Mouse (Mus musculus): ENCODE measurements at regions not wholly inside any gene's neighbourhood (a gene's known extent, or its start where the extent isn't known, plus 50 kb on each side); places are given as distances from the start of the nearest gene placed in this dataset.
A peak's percentile ranks its signal among the peaks of the same experiment; 100 is the strongest.

- DNase-seq (ENCODE audit: low read depth in 3 of 3, low spot score in 3 of 3): no peak
- Histone ChIP-seq H3K4me1 (replicated peaks; ENCODE audit: control insufficient read depth in 2 of 2, insufficient read depth in 2 of 2, low read length in 1 of 2) (0 out of 4 replicates have a peak, but pooled peaks cover 0 to 6% of the 10 kb centered on the region in 2 experiments), H3K4me3 (ENCODE audit: insufficient read depth in 1 of 2, low read depth in 2 of 2, low read length in 2 of 2) (no peak overlapping the region), H3K36me3 (replicated peaks; ENCODE audit: control insufficient read depth, insufficient read depth, low read depth) (no peaks in the 10 kb centered on the region), H3K9me3 (ENCODE audit: control insufficient read depth, low read length) (no peaks in the 10 kb centered on the region), H3K4me2 (ENCODE audit: low read depth) (no peak overlapping the region), H3K9ac (replicated peaks) (no peak overlapping the region), H3K27me3 (ENCODE audit: control insufficient read depth, insufficient read depth, low read length) (peaks cover 2% of the 10 kb centered on the region), H3K27ac (no peak overlapping the region)
- WGBS (ENCODE audit: insufficient replicate concordance): 61% methylated on average over 6 of the region's 6 CpGs
- no peak for ATAC-seq (ENCODE audit: insufficient read depth)
- no peak for TF ChIP-seq CTCF (IDR thresholded peaks at IDR 0.05; ENCODE audit: low read depth)
- TF ChIP-seq EP300 (IDR thresholded peaks at IDR 0.05; ENCODE audit: low read depth): no peak
Measured at GRCm38 (mm10) chr16:29802603-29803002, 223.5 kb downstream of the Opa1 start.

GRCm38 (mm10) chr16:29807859-29808258, 228.7 kb downstream of the Opa1 start:
- Histone ChIP-seq H3K4me3 (ENCODE audit: insufficient read depth in 1 of 2, low read depth in 2 of 2, low read length in 2 of 2) (no peak overlapping the region), H3K36me3 (replicated peaks; ENCODE audit: control insufficient read depth, insufficient read depth, low read depth) (no peaks in the 10 kb centered on the region), H3K9ac (replicated peaks) (no peak overlapping the region), H3K4me2 (ENCODE audit: low read depth) (no peak overlapping the region), H3K27ac (no peak overlapping the region), H3K27me3 (ENCODE audit: control insufficient read depth, insufficient read depth, low read length) (peaks cover 3% of the 10 kb centered on the region; the same call in 1 of the 2 replicates), H3K9me3 (ENCODE audit: control insufficient read depth, low read length) (no peaks in the 10 kb centered on the region), H3K4me1 (replicated peaks; ENCODE audit: control insufficient read depth in 2 of 2, insufficient read depth in 2 of 2, low read length in 1 of 2) (no peaks in the 10 kb centered on the region)
- no peak for ATAC-seq (ENCODE audit: insufficient read depth)
- DNase-seq (ENCODE audit: low read depth in 3 of 3, low spot score in 3 of 3): no peak
- no peak for TF ChIP-seq CTCF (IDR thresholded peaks at IDR 0.05; ENCODE audit: low read depth)
- no peak for TF ChIP-seq EP300 (IDR thresholded peaks at IDR 0.05; ENCODE audit: low read depth)
- 57% methylated on average over 5 of the region's 5 CpGs for WGBS (ENCODE audit: insufficient replicate concordance)

DNA sequence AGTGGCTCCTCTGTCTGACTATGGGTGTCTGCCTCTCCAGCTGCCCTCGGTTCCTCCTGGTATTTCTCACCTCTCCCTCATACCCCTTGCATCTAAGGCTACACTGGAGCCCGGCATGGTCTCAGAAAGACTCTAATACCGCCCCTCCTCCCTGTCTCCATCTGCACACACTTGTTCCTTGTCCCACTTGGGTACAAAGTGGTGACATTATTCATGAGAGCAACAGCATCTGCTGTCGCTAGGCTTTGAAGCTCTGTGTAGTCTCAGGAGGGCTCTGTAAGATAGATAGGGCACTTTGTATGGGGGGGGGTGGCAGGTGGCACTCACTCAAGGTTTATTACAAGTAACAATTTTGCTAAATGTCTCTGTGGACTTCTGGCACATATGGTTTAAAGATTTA, 229.7 kb downstream of the Opa1 start:
- H3K4me3 ChIP-seq (ENCODE audit: insufficient read depth in 1 of 2, low read depth in 2 of 2, low read length in 2 of 2): no peak overlapping the region
- H3K27me3 ChIP-seq (ENCODE audit: control insufficient read depth, insufficient read depth, low read length): peaks cover 11% of the 10 kb centered on the region
- peaks cover 0 to 4% of the 10 kb centered on the region in 2 experiments; a peak in 1 of 4 replicates for H3K4me1 ChIP-seq (replicated peaks; ENCODE audit: control insufficient read depth in 2 of 2, insufficient read depth in 2 of 2, low read length in 1 of 2)
- WGBS (ENCODE audit: insufficient replicate concordance): 56% methylated on average over 4 of the region's 4 CpGs
- H3K36me3 ChIP-seq (replicated peaks; ENCODE audit: control insufficient read depth, insufficient read depth, low read depth): no peaks in the 10 kb centered on the region
- H3K9me3 ChIP-seq (ENCODE audit: control insufficient read depth, low read length): no peaks in the 10 kb centered on the region
- no peak overlapping the region for H3K27ac ChIP-seq
- no peak overlapping the region for H3K9ac ChIP-seq (replicated peaks)
- no peak overlapping the region for H3K4me2 ChIP-seq (ENCODE audit: low read depth)
- ATAC-seq (ENCODE audit: insufficient read depth): no peak
- TF ChIP-seq EP300 (IDR thresholded peaks at IDR 0.05; ENCODE audit: low read depth) (no peak), CTCF (IDR thresholded peaks at IDR 0.05; ENCODE audit: low read depth) (no peak)
- DNase-seq (ENCODE audit: low read depth in 3 of 3, low spot score in 3 of 3): no peak

DNA sequence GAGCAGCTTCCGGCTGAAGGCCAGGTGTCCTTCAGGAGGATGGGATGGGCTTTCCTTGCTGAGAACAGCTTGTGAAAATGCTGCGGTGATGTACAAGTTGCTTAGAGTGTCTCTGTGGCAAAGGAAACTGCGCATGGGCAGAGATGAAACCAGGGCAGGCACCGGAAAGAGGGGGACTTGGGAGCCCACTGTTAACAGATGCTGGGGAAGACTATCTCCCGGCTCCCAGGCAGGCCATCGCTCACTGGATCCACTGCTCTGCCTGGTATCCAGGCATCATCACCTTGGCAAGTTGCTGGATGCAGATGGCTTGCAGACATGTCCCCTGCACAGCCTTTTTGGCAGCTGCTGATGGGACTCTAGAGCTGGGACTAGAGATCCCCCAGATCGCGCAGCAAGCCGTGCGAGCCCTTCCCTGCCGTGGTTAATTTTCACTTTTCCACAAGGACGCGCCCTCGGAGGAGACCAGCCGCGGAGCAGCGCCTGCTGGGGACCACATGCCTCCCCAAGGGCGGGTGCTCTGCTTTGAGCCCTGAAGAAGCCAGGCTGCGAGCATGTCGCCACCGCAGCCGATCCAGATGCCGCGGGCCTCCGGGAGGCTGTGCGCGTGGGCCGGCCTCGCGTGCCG, 234.4 kb downstream of the Opa1 start:
- peaks cover 19% of the 10 kb centered on the region for H3K27me3 ChIP-seq (ENCODE audit: control insufficient read depth, insufficient read depth, low read length)
- no peak overlapping the region for H3K9ac ChIP-seq (replicated peaks)
- TF ChIP-seq EP300 (IDR thresholded peaks at IDR 0.05; ENCODE audit: low read depth) (no peak), CTCF (IDR thresholded peaks at IDR 0.05; ENCODE audit: low read depth) (no peak)
- H3K4me1 ChIP-seq (replicated peaks; ENCODE audit: control insufficient read depth in 2 of 2, insufficient read depth in 2 of 2, low read length in 1 of 2): peaks cover 0 to 7% of the 10 kb centered on the region in 2 experiments; a peak in 1 of 4 replicates
- no peak overlapping the region for H3K27ac ChIP-seq
- no peaks in the 10 kb centered on the region for H3K9me3 ChIP-seq (ENCODE audit: control insufficient read depth, low read length)
- DNase-seq (ENCODE audit: low read depth in 3 of 3, low spot score in 3 of 3) (no peak), ATAC-seq (ENCODE audit: insufficient read depth) (no peak; the same call in 1 of the 2 replicates)
- H3K4me2 ChIP-seq (ENCODE audit: low read depth): peak overlapping the region; percentile 58
- WGBS (ENCODE audit: insufficient replicate concordance): 3% methylated on average over 31 of the region's 31 CpGs
- peak overlapping the region; percentile 36 to 50 for H3K4me3 ChIP-seq (ENCODE audit: insufficient read depth in 1 of 2, low read depth in 2 of 2, low read length in 2 of 2)
- no peaks in the 10 kb centered on the region for H3K36me3 ChIP-seq (replicated peaks; ENCODE audit: control insufficient read depth, insufficient read depth, low read depth)

GRCm38 (mm10) chr16:29814039-29814438, 234.9 kb downstream of the Opa1 start:
- Histone ChIP-seq H3K4me2 (ENCODE audit: low read depth) (peak overlapping the region; percentile 58), H3K9me3 (ENCODE audit: control insufficient read depth, low read length) (no peaks in the 10 kb centered on the region), H3K36me3 (replicated peaks; ENCODE audit: control insufficient read depth, insufficient read depth, low read depth) (no peaks in the 10 kb centered on the region), H3K4me1 (replicated peaks; ENCODE audit: control insufficient read depth in 2 of 2, insufficient read depth in 2 of 2, low read length in 1 of 2) (peaks cover 0 to 7% of the 10 kb centered on the region in 2 experiments; a peak in 1 of 4 replicates), H3K9ac (replicated peaks) (no peak overlapping the region), H3K27me3 (ENCODE audit: control insufficient read depth, insufficient read depth, low read length) (peaks cover 19% of the 10 kb centered on the region), H3K27ac (no peak overlapping the region), H3K4me3 (ENCODE audit: insufficient read depth in 1 of 2, low read depth in 2 of 2, low read length in 2 of 2) (peak overlapping the region; percentile 36 to 50)
- peak; percentile 57; the same call in 1 of the 2 replicates for ATAC-seq (ENCODE audit: insufficient read depth)
- WGBS (ENCODE audit: insufficient replicate concordance): 2% methylated on average over 30 of the region's 32 CpGs
- peak; percentile 16 to 35 (median 23) for DNase-seq (ENCODE audit: low read depth in 3 of 3, low spot score in 3 of 3)
- TF ChIP-seq EP300 (IDR thresholded peaks at IDR 0.05; ENCODE audit: low read depth) (no peak), CTCF (IDR thresholded peaks at IDR 0.05; ENCODE audit: low read depth) (peak; percentile 64)
